Comparison of ENCODE assay signal across 8 mouse cellular contexts in genomic region chr9:44337436-44338169, GRCm38 (mm10). TPM values are rescaled to one million over a fixed set of nuclear protein-coding genes. Genes with fewer than 3 reads are reported as not detected.
DNase-seq lines count a peak whose midpoint lies in the region; ATAC-seq and TF ChIP-seq lines count a peak whose summit lies in the region.

No protein-coding gene starts in this region.

- peaks cover 96% of the 10 kb centered on the region for H3K36me3 ChIP-seq in erythroblast, embryonic 14.5 days (ENCODE audit: control insufficient read depth)
- peaks cover 31% of the 10 kb centered on the region for H3K36me3 ChIP-seq in intestine, postnatal 0 days (ENCODE audit: control insufficient read depth, insufficient read depth)
- H3K36me3 ChIP-seq in stomach, embryonic 15.5 days = peaks cover 29% of the 10 kb centered on the region

- H3K4me3 ChIP-seq in erythroblast, embryonic 14.5 days (replicated peaks) = peak overlapping the region; percentile 70
- H3K4me3 ChIP-seq in intestine, postnatal 0 days (ENCODE audit: low read depth, low read length) = no peak overlapping the region
- H3K4me3 ChIP-seq in stomach, embryonic 15.5 days (replicated peaks) = peak overlapping the region; percentile 76

- no peak for ATAC-seq in erythroblast, adult 5-6 weeks (replicated peaks; ENCODE audit: low FRiP score, poor library complexity, severe bottlenecking)
- no peak for ATAC-seq in intestine, postnatal 0 days
- no peak for ATAC-seq in stomach, embryonic 15.5 days (ENCODE audit: insufficient read depth, low FRiP score, low read depth)

- H3K27me3 ChIP-seq in erythroblast, embryonic 14.5 days (ENCODE audit: control insufficient read depth) = no peaks in the 10 kb centered on the region
- no peaks in the 10 kb centered on the region for H3K27me3 ChIP-seq in intestine, postnatal 0 days (replicated peaks; ENCODE audit: control insufficient read depth, insufficient read depth, low read length)
- no peaks in the 10 kb centered on the region for H3K27me3 ChIP-seq in stomach, embryonic 15.5 days (replicated peaks)

- no peak overlapping the region for H3K9ac ChIP-seq in intestine, postnatal 0 days (ENCODE audit: low read depth, low read length)
- no peak overlapping the region for H3K9ac ChIP-seq in stomach, embryonic 15.5 days

- peak overlapping the region; percentile 93; the same call in 1 of the 2 replicates for H3K4me2 ChIP-seq in intestine, postnatal 0 days (replicated peaks; ENCODE audit: low read depth)
- H3K4me2 ChIP-seq in stomach, embryonic 15.5 days = peak overlapping the region; percentile 59

- peaks cover 3% of the 10 kb centered on the region for H3K9me3 ChIP-seq in erythroblast, embryonic 14.5 days (ENCODE audit: control insufficient read depth, low read length)
- H3K9me3 ChIP-seq in intestine, postnatal 0 days (ENCODE audit: control insufficient read depth) = no peaks in the 10 kb centered on the region
- no peaks in the 10 kb centered on the region for H3K9me3 ChIP-seq in stomach, embryonic 15.5 days

- peak; percentile 40 to 42 for DNase-seq in spleen, postnatal 10 days (ENCODE audit: low spot score in 2 of 2)
- DNase-seq in spleen, adult 12 weeks (ENCODE audit: low spot score) = no peak
- no peak for DNase-seq in adrenal gland, adult 8-10 months
- no peak for DNase-seq in retina, embryonic 14.5 days (ENCODE audit: low spot score)

- 55% methylated on average over 9 of the region's 9 CpGs for WGBS in intestine, postnatal 0 days
- WGBS in stomach, embryonic 15.5 days = 72% methylated on average over 9 of the region's 9 CpGs

- H3K27ac ChIP-seq in intestine, postnatal 0 days (ENCODE audit: low read depth, low read length) = no peak overlapping the region
- H3K27ac ChIP-seq in stomach, embryonic 15.5 days = peak overlapping the region; percentile 31; the same call in 1 of the 2 replicates

- peaks cover 51% of the 10 kb centered on the region for H3K4me1 ChIP-seq in erythroblast, embryonic 14.5 days (ENCODE audit: control insufficient read depth)
- H3K4me1 ChIP-seq in intestine, postnatal 0 days (replicated peaks; ENCODE audit: control insufficient read depth, insufficient read depth, low read length) = no peaks in the 10 kb centered on the region
- H3K4me1 ChIP-seq in stomach, embryonic 15.5 days = peaks cover 18% of the 10 kb centered on the region

- TF ChIP-seq CTCF in intestine, postnatal 0 days (IDR thresholded peaks at IDR 0.05; ENCODE audit: low read depth) = no peak

RNA-seq across cellular contexts. Expression of gene H2afx, which starts 3.1 kb away (rescaled TPM):
- 364 and 434 TPM in 2 replicates for polyA plus RNA-seq in erythroblast, embryonic 14.5 days (2012)
- 45.2 and 69.0 TPM in 2 replicates for total RNA-seq in erythroblast, adult 5-6 weeks (2015; ENCODE audit: low replicate concordance)
- total RNA-seq in erythroblast, adult 5-6 weeks (2017; ENCODE audit: low replicate concordance) = 159 and 219 TPM in 2 replicates
- 84.5 and 89.1 TPM in 2 replicates for polyA plus RNA-seq in intestine, postnatal 0 days (2015; fragmentation: Nextera tagmentation; extraction: Ambion mirVana)
- 260 and 267 TPM in 2 replicates for polyA plus RNA-seq in stomach, embryonic 15.5 days (2015; fragmentation: Nextera tagmentation; extraction: Ambion mirVana)
- total RNA-seq in adrenal gland, adult 8-10 months (2022) = 10 to 100 TPM; 25.9 to 44.6 (median 31.7) TPM

RNA-seq across cellular contexts. Expression of gene Hmbs, which starts 6.4 kb away (rescaled TPM):
- 331 and 361 TPM in 2 replicates for polyA plus RNA-seq in erythroblast, embryonic 14.5 days (2012)
- total RNA-seq in erythroblast, adult 5-6 weeks (2015; ENCODE audit: low replicate concordance) = 3,498 and 3,777 TPM in 2 replicates
- total RNA-seq in erythroblast, adult 5-6 weeks (2017; ENCODE audit: low replicate concordance) = 2,796 and 3,284 TPM in 2 replicates
- 60.1 and 60.7 TPM in 2 replicates for polyA plus RNA-seq in intestine, postnatal 0 days (2015; fragmentation: Nextera tagmentation; extraction: Ambion mirVana)
- 155 and 202 TPM in 2 replicates for polyA plus RNA-seq in stomach, embryonic 15.5 days (2015; fragmentation: Nextera tagmentation; extraction: Ambion mirVana)
- 100 to 1,000 TPM in 2 of 4 experiments, 10 to 100 TPM in 2; 82.8 to 122 (median 96.8) TPM for total RNA-seq in adrenal gland, adult 8-10 months (2022)

RNA-seq across cellular contexts. Expression of gene Dpagt1, which starts 11.8 kb away (rescaled TPM):
- polyA plus RNA-seq in erythroblast, embryonic 14.5 days (2012) = 0.15 and 0.20 TPM in 2 replicates
- 9.2 and 17.1 TPM in 2 replicates for total RNA-seq in erythroblast, adult 5-6 weeks (2015; ENCODE audit: low replicate concordance)
- 4.9 and 5.7 TPM in 2 replicates for total RNA-seq in erythroblast, adult 5-6 weeks (2017; ENCODE audit: low replicate concordance)
- 23.6 and 25.3 TPM in 2 replicates for polyA plus RNA-seq in intestine, postnatal 0 days (2015; fragmentation: Nextera tagmentation; extraction: Ambion mirVana)
- polyA plus RNA-seq in stomach, embryonic 15.5 days (2015; fragmentation: Nextera tagmentation; extraction: Ambion mirVana) = 33.2 and 33.5 TPM in 2 replicates
- 10 to 100 TPM; 31.4 to 37.0 (median 34.8) TPM for total RNA-seq in adrenal gland, adult 8-10 months (2022)

RNA-seq across cellular contexts. Expression of gene C2cd2l, which starts 17.5 kb away (rescaled TPM):
- 24.5 and 25.4 TPM in 2 replicates for polyA plus RNA-seq in erythroblast, embryonic 14.5 days (2012)
- 13.4 and 16.3 TPM in 2 replicates for total RNA-seq in erythroblast, adult 5-6 weeks (2015; ENCODE audit: low replicate concordance)
- total RNA-seq in erythroblast, adult 5-6 weeks (2017; ENCODE audit: low replicate concordance) = 14.1 and 17.0 TPM in 2 replicates
- polyA plus RNA-seq in intestine, postnatal 0 days (2015; fragmentation: Nextera tagmentation; extraction: Ambion mirVana) = 42.4 TPM in 2 replicates
- 7.9 and 10.1 TPM in 2 replicates for polyA plus RNA-seq in stomach, embryonic 15.5 days (2015; fragmentation: Nextera tagmentation; extraction: Ambion mirVana)
- total RNA-seq in adrenal gland, adult 8-10 months (2022) = 10 to 100 TPM; 42.6 to 60.5 (median 49.9) TPM

RNA-seq across cellular contexts. Expression of gene Vps11, which starts 23.9 kb away (rescaled TPM):
- polyA plus RNA-seq in erythroblast, embryonic 14.5 days (2012) = 1.4 and 1.5 TPM in 2 replicates
- 7.7 and 8.2 TPM in 2 replicates for total RNA-seq in erythroblast, adult 5-6 weeks (2015; ENCODE audit: low replicate concordance)
- 7.8 and 12.1 TPM in 2 replicates for total RNA-seq in erythroblast, adult 5-6 weeks (2017; ENCODE audit: low replicate concordance)
- 27.2 and 27.4 TPM in 2 replicates for polyA plus RNA-seq in intestine, postnatal 0 days (2015; fragmentation: Nextera tagmentation; extraction: Ambion mirVana)
- polyA plus RNA-seq in stomach, embryonic 15.5 days (2015; fragmentation: Nextera tagmentation; extraction: Ambion mirVana) = 25.8 and 26.4 TPM in 2 replicates
- total RNA-seq in adrenal gland, adult 8-10 months (2022) = 10 to 100 TPM; 78.0 to 91.8 (median 85.8) TPM

Comparison
In these comparisons a context has a peak if more than half of its experiments do, and no peak if none do; other contexts are left out.
1. DNase-seq: peak in spleen, postnatal 10 days (2 of 2); none in spleen, adult 12 weeks (single experiment), adrenal gland, adult 8-10 months (single experiment) and retina, embryonic 14.5 days (single experiment).
2. RNA of gene Dpagt1, which starts 11.8 kb away (polyA plus RNA-seq): 33.2 to 33.5 TPM in stomach, embryonic 15.5 days and 23.6 to 25.3 TPM in intestine, postnatal 0 days; 0.15 to 0.20 TPM in erythroblast, embryonic 14.5 days; every median in the first group is over 10 times any median in the second.